Mouse (Mus musculus): Measurements from ENCODE around the gene Tmem270.

- no peak for TF ChIP-seq USF1 (IDR thresholded peaks at IDR 0.05; ENCODE audit: low read depth, low read length)
- no peak for TF ChIP-seq CTCF (conservative IDR thresholded peaks at IDR 0.05 in 1 of 2, IDR thresholded peaks at IDR 0.05 in 1 of 2; ENCODE audit: low read depth in 2 of 2, low read length in 2 of 2)
- no peak for TF ChIP-seq ELF1 (IDR thresholded peaks at IDR 0.05; ENCODE audit: low read depth, low read length)
- TF ChIP-seq POLR2A (IDR thresholded peaks at IDR 0.05; ENCODE audit: low read depth, low read length): no peak
- TF ChIP-seq JUND (conservative IDR thresholded peaks at IDR 0.05; ENCODE audit: low read depth, low read length): no peak
- TF ChIP-seq EP300 (IDR thresholded peaks at IDR 0.05; ENCODE audit: low read length): no peak
- no peak for TF ChIP-seq NRF1 (IDR thresholded peaks at IDR 0.05; ENCODE audit: low read depth, low read length)
- TF ChIP-seq MXI1 (IDR thresholded peaks at IDR 0.05; ENCODE audit: low read depth, low read length): no peak
- no peak for TF ChIP-seq MAFK (IDR thresholded peaks at IDR 0.05; ENCODE audit: insufficient replicate concordance, low read length)
These were observed 28.1 kb upstream of the Tmem270 start for GRCm38 (mm10) chr5:134934666-134935065.

All from CH12.LX (cell line).